Comparison of ENCODE assay signal across 8 mouse cellular contexts in the genomic region with DNA sequence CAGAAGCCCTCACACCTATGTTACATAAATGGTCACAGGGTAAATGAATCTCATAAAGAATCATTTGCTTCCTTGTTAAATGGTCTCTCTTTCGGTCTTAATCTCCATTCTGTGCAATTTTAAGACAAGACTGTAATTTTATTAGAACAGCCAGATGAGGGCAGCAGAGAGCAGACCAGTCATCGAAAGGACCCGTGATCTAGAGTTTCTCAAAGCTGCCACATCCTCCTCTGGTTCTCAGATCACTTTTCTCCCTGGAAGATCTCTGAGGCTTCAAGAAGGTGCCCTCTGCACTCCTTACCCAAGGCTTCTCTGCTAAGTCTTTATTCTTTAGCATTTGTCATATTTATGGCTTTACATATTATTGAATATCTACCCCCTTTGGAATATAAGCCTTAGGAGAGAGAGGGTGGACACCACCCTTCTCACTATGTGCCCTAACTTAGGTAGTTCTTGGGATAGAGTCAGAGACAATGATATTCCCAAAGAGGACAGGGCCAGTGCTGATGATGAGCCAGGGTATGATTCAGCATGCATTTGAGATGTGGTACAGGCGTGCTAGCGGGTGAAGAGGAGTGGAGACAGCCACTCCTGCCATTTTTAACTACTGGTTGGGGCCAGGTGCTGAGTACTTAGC. TPM values are rescaled to one million over a fixed set of nuclear protein-coding genes. Genes with fewer than 3 reads are reported as not detected.
DNase-seq lines count a peak whose midpoint lies in the region; ATAC-seq and TF ChIP-seq lines count a peak whose summit lies in the region.

No protein-coding gene starts in this region.

- no peak overlapping the region for H3K9ac ChIP-seq in forebrain, embryonic 13.5 days
- H3K9ac ChIP-seq in hindbrain, embryonic 13.5 days: no peak overlapping the region
- H3K9ac ChIP-seq in midbrain, embryonic 15.5 days: no peak overlapping the region
- H3K9ac ChIP-seq in stomach, postnatal 0 days (ENCODE audit: low read length): no peak overlapping the region

- H3K27me3 ChIP-seq in forebrain, embryonic 13.5 days: no peaks in the 10 kb centered on the region
- H3K27me3 ChIP-seq in hindbrain, embryonic 13.5 days: no peaks in the 10 kb centered on the region
- no peaks in the 10 kb centered on the region for H3K27me3 ChIP-seq in limb, embryonic 10.5 days (ENCODE audit: low read depth, poor library complexity, severe bottlenecking)
- H3K27me3 ChIP-seq in midbrain, embryonic 15.5 days (replicated peaks): no peaks in the 10 kb centered on the region
- H3K27me3 ChIP-seq in stomach, postnatal 0 days (ENCODE audit: control insufficient read depth, insufficient read depth, low read length): no peaks in the 10 kb centered on the region

- WGBS in forebrain, embryonic 13.5 days: 45% methylated on average over 5 of the region's 5 CpGs
- WGBS in hindbrain, embryonic 13.5 days: 46% methylated on average over 5 of the region's 5 CpGs
- WGBS in limb, embryonic 10.5 days: 47% methylated on average over 5 of the region's 5 CpGs
- WGBS in midbrain, embryonic 15.5 days: 48% methylated on average over 5 of the region's 5 CpGs
- 43% methylated on average over 5 of the region's 5 CpGs for WGBS in stomach, postnatal 0 days

- no peak for TF ChIP-seq POLR2A in brain, embryonic 14.5 days (IDR thresholded peaks at IDR 0.05; ENCODE audit: borderline replicate concordance, extremely low read depth, insufficient read depth, insufficient read length, poor library complexity, severe bottlenecking)

- no peaks in the 10 kb centered on the region for H3K9me3 ChIP-seq in forebrain, embryonic 13.5 days (replicated peaks)
- no peaks in the 10 kb centered on the region for H3K9me3 ChIP-seq in hindbrain, embryonic 13.5 days
- H3K9me3 ChIP-seq in limb, embryonic 10.5 days (replicated peaks): no peaks in the 10 kb centered on the region
- H3K9me3 ChIP-seq in midbrain, embryonic 15.5 days: no peaks in the 10 kb centered on the region
- H3K9me3 ChIP-seq in stomach, postnatal 0 days (ENCODE audit: control insufficient read depth, low read length): no peaks in the 10 kb centered on the region

- DNase-seq in urinary bladder, postnatal 25 days (ENCODE audit: low spot score): peak; percentile 64
- DNase-seq in urinary bladder, postnatal 10 days (ENCODE audit: low spot score): no peak
- peak; percentile 90 for DNase-seq in brain, embryonic 14.5 days (ENCODE audit: low read depth)
- DNase-seq in limb, embryonic 10.5 days (ENCODE audit: low spot score): peak; percentile 59
- DNase-seq in stomach, postnatal 0 days (ENCODE audit: low spot score): peak; percentile 66

- TF ChIP-seq EP300 in stomach, postnatal 0 days (optimal IDR thresholded peaks at IDR 0.05): no peak

- TF ChIP-seq CTCF in brain, embryonic 14.5 days (IDR thresholded peaks at IDR 0.05; ENCODE audit: borderline replicate concordance, extremely low read depth, insufficient read depth, insufficient read length): peak; percentile 71; the same call in 1 of the 2 replicates
- TF ChIP-seq CTCF in stomach, postnatal 0 days (IDR thresholded peaks at IDR 0.05; ENCODE audit: low read depth): peak; percentile 80

- H3K27ac ChIP-seq in forebrain, embryonic 13.5 days: no peak overlapping the region
- H3K27ac ChIP-seq in hindbrain, embryonic 13.5 days: no peak overlapping the region
- H3K27ac ChIP-seq in limb, embryonic 10.5 days: no peak overlapping the region
- no peak overlapping the region for H3K27ac ChIP-seq in midbrain, embryonic 15.5 days
- H3K27ac ChIP-seq in stomach, postnatal 0 days (replicated peaks): no peak overlapping the region

- 0 out of 2 replicates have a peak, but pooled peaks cover 4% of the 10 kb centered on the region for H3K4me1 ChIP-seq in forebrain, embryonic 13.5 days
- 0 out of 2 replicates have a peak, but pooled peaks cover 5% of the 10 kb centered on the region for H3K4me1 ChIP-seq in hindbrain, embryonic 13.5 days (replicated peaks)
- H3K4me1 ChIP-seq in limb, embryonic 10.5 days: no peaks in the 10 kb centered on the region
- H3K4me1 ChIP-seq in midbrain, embryonic 15.5 days: no peaks in the 10 kb centered on the region
- no peaks in the 10 kb centered on the region for H3K4me1 ChIP-seq in stomach, postnatal 0 days (replicated peaks; ENCODE audit: control insufficient read depth, insufficient read depth)

- no peaks in the 10 kb centered on the region for H3K36me3 ChIP-seq in forebrain, embryonic 13.5 days (ENCODE audit: poor library complexity, severe bottlenecking)
- H3K36me3 ChIP-seq in hindbrain, embryonic 13.5 days: peaks cover 3% of the 10 kb centered on the region; the same call in 1 of the 2 replicates
- no peaks in the 10 kb centered on the region for H3K36me3 ChIP-seq in limb, embryonic 10.5 days
- no peaks in the 10 kb centered on the region for H3K36me3 ChIP-seq in midbrain, embryonic 15.5 days (replicated peaks)
- H3K36me3 ChIP-seq in stomach, postnatal 0 days (ENCODE audit: control insufficient read depth, insufficient read depth, low read length): no peaks in the 10 kb centered on the region

- ATAC-seq in forebrain, embryonic 13.5 days: peak; percentile 36; the same call in 1 of the 2 replicates
- no peak for ATAC-seq in hindbrain, embryonic 13.5 days (ENCODE audit: low FRiP score)
- ATAC-seq in midbrain, embryonic 15.5 days (replicated peaks): peak; percentile 24; the same call in 1 of the 2 replicates
- ATAC-seq in stomach, postnatal 0 days (ENCODE audit: low FRiP score, low TSS enrichment): no peak

- H3K4me2 ChIP-seq in forebrain, embryonic 13.5 days: no peak overlapping the region
- H3K4me2 ChIP-seq in hindbrain, embryonic 13.5 days: peak overlapping the region; percentile 32
- H3K4me2 ChIP-seq in midbrain, embryonic 15.5 days: no peak overlapping the region
- no peak overlapping the region for H3K4me2 ChIP-seq in stomach, postnatal 0 days (replicated peaks; ENCODE audit: low read depth)

- no peak overlapping the region for H3K4me3 ChIP-seq in forebrain, embryonic 13.5 days
- H3K4me3 ChIP-seq in hindbrain, embryonic 13.5 days: no peak overlapping the region
- H3K4me3 ChIP-seq in limb, embryonic 10.5 days: no peak overlapping the region
- H3K4me3 ChIP-seq in midbrain, embryonic 15.5 days: no peak overlapping the region
- no peak overlapping the region for H3K4me3 ChIP-seq in stomach, postnatal 0 days (ENCODE audit: low read depth, low read length)

RNA-seq across cellular contexts. Expression of a gene that starts 20.3 kb away (rescaled TPM):
- polyA plus RNA-seq in brain, embryonic 14.5 days (2012; rRNA removed): 3.0 and 3.1 TPM in 2 replicates
- polyA plus RNA-seq in forebrain, embryonic 13.5 days (2015; fragmentation: Nextera tagmentation; extraction: Ambion mirVana): 3.0 and 3.2 TPM in 2 replicates
- 3.6 and 4.1 TPM in 2 replicates for polyA plus RNA-seq in hindbrain, embryonic 13.5 days (2015; fragmentation: Nextera tagmentation; extraction: Ambion mirVana)
- polyA plus RNA-seq in limb, embryonic 10.5 days (2016; fragmentation: Nextera tagmentation; extraction: Ambion mirVana): 0.80 and 0.89 TPM in 2 replicates
- polyA plus RNA-seq in midbrain, embryonic 15.5 days (2015; fragmentation: Nextera tagmentation; extraction: Ambion mirVana): 4.0 and 4.3 TPM in 2 replicates
- polyA plus RNA-seq in stomach, postnatal 0 days (2015; fragmentation: Nextera tagmentation; extraction: Ambion mirVana): 0.04 TPM in 1 of 2 replicates, not detected in the other

RNA-seq across cellular contexts. Expression of a gene that starts 53.2 kb away (rescaled TPM):
- 1,399 and 1,649 TPM in 2 replicates for polyA plus RNA-seq in brain, embryonic 14.5 days (2012; rRNA removed)
- polyA plus RNA-seq in forebrain, embryonic 13.5 days (2015; fragmentation: Nextera tagmentation; extraction: Ambion mirVana): 1,241 and 1,349 TPM in 2 replicates
- polyA plus RNA-seq in hindbrain, embryonic 13.5 days (2015; fragmentation: Nextera tagmentation; extraction: Ambion mirVana): 2,446 and 2,546 TPM in 2 replicates
- polyA plus RNA-seq in limb, embryonic 10.5 days (2016; fragmentation: Nextera tagmentation; extraction: Ambion mirVana): 8.3 and 11.4 TPM in 2 replicates
- 3,115 and 3,141 TPM in 2 replicates for polyA plus RNA-seq in midbrain, embryonic 15.5 days (2015; fragmentation: Nextera tagmentation; extraction: Ambion mirVana)
- polyA plus RNA-seq in stomach, postnatal 0 days (2015; fragmentation: Nextera tagmentation; extraction: Ambion mirVana): 47.1 and 49.4 TPM in 2 replicates

Comparison
In these comparisons a context has a peak if more than half of its experiments do, and no peak if none do; other contexts are left out.
1. ATAC-seq: peak in forebrain, embryonic 13.5 days (single experiment) and midbrain, embryonic 15.5 days (single experiment); none in hindbrain, embryonic 13.5 days (single experiment) and stomach, postnatal 0 days (single experiment).
2. RNA of a gene that starts 53.2 kb away (polyA plus RNA-seq): 3,115 to 3,141 TPM in midbrain, embryonic 15.5 days, 2,446 to 2,546 TPM in hindbrain, embryonic 13.5 days, 1,399 to 1,649 TPM in brain, embryonic 14.5 days and 1,241 to 1,349 TPM in forebrain, embryonic 13.5 days; 47.1 to 49.4 TPM in stomach, postnatal 0 days and 8.3 to 11.4 TPM in limb, embryonic 10.5 days; every median in the first group is over 10 times any median in the second.